24 mouse cellular contexts compared by ENCODE assay signal in genomic region chr6:120744266-120744665, GRCm38 (mm10). TPM values are rescaled to one million over a fixed set of nuclear protein-coding genes. Genes with fewer than 3 reads are reported as not detected.
"Had no signal": no experiment of that assay in that cellular context is flagged by ENCODE, and none has a peak within 500 bp of the region (broad histone marks: within the 10 kb centered on the region; RNA-seq: fewer than 3 reads in every experiment).

No protein-coding gene starts in this region.

- ATAC-seq: forebrain, embryonic 16.5 days; hindbrain, postnatal 0 days; intestine, embryonic 16.5 days; liver, postnatal 0 days had no signal

- H3K9me3 ChIP-seq: heart, embryonic 13.5 days; heart, embryonic 15.5 days; hindbrain, embryonic 13.5 days; hindbrain, embryonic 15.5 days; limb, embryonic 10.5 days; limb, embryonic 12.5 days; liver, embryonic 13.5 days; liver, embryonic 15.5 days had no signal

- H3K4me1 ChIP-seq: heart, embryonic 13.5 days; heart, embryonic 15.5 days; hindbrain, embryonic 13.5 days; hindbrain, embryonic 15.5 days; limb, embryonic 10.5 days; limb, embryonic 12.5 days; liver, embryonic 13.5 days; liver, embryonic 15.5 days had no signal

- H3K4me2 ChIP-seq: heart, embryonic 11.5 days; heart, embryonic 13.5 days; heart, embryonic 15.5 days; hindbrain, embryonic 13.5 days; hindbrain, embryonic 15.5 days; limb, embryonic 12.5 days; liver, embryonic 11.5 days; liver, embryonic 13.5 days; liver, embryonic 15.5 days had no signal

- H3K27me3 ChIP-seq: heart, embryonic 13.5 days; heart, embryonic 15.5 days; hindbrain, embryonic 13.5 days; hindbrain, embryonic 15.5 days; limb, embryonic 12.5 days; liver, embryonic 13.5 days; liver, embryonic 15.5 days had no signal

- H3K36me3 ChIP-seq: heart, embryonic 13.5 days; heart, embryonic 15.5 days; hindbrain, embryonic 13.5 days; hindbrain, embryonic 15.5 days; liver, embryonic 13.5 days had no signal

- H3K9ac ChIP-seq: heart, embryonic 13.5 days; heart, embryonic 15.5 days; hindbrain, embryonic 13.5 days; hindbrain, embryonic 15.5 days; limb, embryonic 12.5 days; liver, embryonic 13.5 days; liver, embryonic 15.5 days; liver, postnatal 0 days had no signal

- H3K27ac ChIP-seq: gastrocnemius, adult 2 months; heart, adult 2 months; heart, embryonic 13.5 days; heart, embryonic 15.5 days; hindbrain, embryonic 13.5 days; hindbrain, embryonic 15.5 days; hindbrain, postnatal 0 days; kidney, postnatal 0 days; layer of hippocampus, adult 2 months; left cerebral cortex, adult 2 months; limb, embryonic 10.5 days; limb, embryonic 12.5 days; liver, embryonic 13.5 days; liver, embryonic 15.5 days had no signal

- H3K4me3 ChIP-seq: gastrocnemius, adult 2 months; heart, adult 2 months; heart, embryonic 13.5 days; heart, embryonic 15.5 days; hindbrain, embryonic 13.5 days; hindbrain, embryonic 15.5 days; layer of hippocampus, adult 2 months; left cerebral cortex, adult 2 months; limb, embryonic 10.5 days; limb, embryonic 12.5 days; liver, embryonic 13.5 days; liver, embryonic 15.5 days had no signal

- DNase-seq: gastrocnemius, adult 2 months; gastrocnemius, postnatal 14 days; gastrocnemius, postnatal 36 days; heart, adult 2 months; heart, postnatal 14 days; heart, postnatal 36 days; liver; liver, embryonic 13.5 days; liver, postnatal 0 days had no signal

RNA-seq across cellular contexts. Expression of gene Slc25a18, which starts 29.1 kb away (rescaled TPM):
- polyA plus RNA-seq: heart, embryonic 13.5 days; intestine, embryonic 16.5 days; kidney, postnatal 0 days; limb, embryonic 12.5 days; liver, postnatal 0 days had no signal
